ENCODE assay signal across 8 mouse cellular contexts in the genomic region with DNA sequence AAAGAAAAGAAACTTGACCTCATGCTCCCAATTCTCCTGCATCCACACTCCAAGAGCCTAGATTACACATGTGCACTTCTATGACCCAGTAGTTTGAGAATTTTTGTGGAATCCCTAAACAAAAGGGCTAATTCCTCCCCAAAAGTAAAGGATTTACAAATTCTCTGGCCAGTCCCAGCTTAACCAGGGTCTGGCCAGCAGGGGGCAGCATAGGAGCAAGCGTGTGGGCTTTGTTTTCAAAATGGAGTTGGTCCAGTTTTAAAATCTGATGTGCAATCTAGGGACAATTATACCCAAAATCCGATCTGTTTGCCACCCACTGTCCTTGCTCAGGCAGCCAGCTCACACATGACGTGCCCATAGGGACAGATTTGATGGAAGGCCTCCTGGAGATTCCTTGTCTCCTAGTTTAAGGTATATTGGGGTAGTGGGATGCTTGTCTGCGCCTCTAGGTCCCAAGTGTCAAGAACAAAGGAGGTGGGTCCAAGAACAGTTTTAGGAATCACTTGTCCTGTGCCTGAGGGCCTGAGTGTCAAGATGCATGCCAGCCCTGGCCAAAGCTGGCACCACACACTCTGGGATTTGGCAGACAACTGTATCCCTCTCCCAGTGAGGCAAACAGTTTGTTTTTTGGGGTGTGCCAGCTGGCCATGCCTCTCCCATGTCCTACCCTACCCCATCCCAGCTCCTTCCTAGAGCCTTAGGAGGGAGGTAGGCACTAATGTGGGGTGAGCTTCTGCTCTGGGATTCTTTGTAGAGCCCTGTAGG. TPM values are rescaled to one million over a fixed set of nuclear protein-coding genes. Genes with fewer than 3 reads are reported as not detected.
DNase-seq lines count a peak whose midpoint lies in the region; ATAC-seq lines count a peak whose summit lies in the region.

No protein-coding gene starts in this region.

- H3K4me3 ChIP-seq in forebrain, embryonic 14.5 days (ENCODE audit: low read depth, low read length) = no peak overlapping the region
- H3K4me3 ChIP-seq in forebrain, embryonic 15.5 days = no peak overlapping the region
- H3K4me3 ChIP-seq in liver, embryonic 13.5 days (replicated peaks) = no peak overlapping the region

- 30% methylated on average over 4 of the region's 4 CpGs for WGBS in forebrain, embryonic 14.5 days
- 29% methylated on average over 4 of the region's 4 CpGs for WGBS in forebrain, embryonic 15.5 days
- WGBS in liver, embryonic 13.5 days (ENCODE audit: insufficient replicate concordance) = 25% methylated on average over 4 of the region's 4 CpGs

- no peaks in the 10 kb centered on the region for H3K36me3 ChIP-seq in forebrain, embryonic 14.5 days (ENCODE audit: control insufficient read depth, insufficient read depth, low read length)
- H3K36me3 ChIP-seq in forebrain, embryonic 15.5 days = no peaks in the 10 kb centered on the region
- H3K36me3 ChIP-seq in liver, embryonic 13.5 days = no peaks in the 10 kb centered on the region

- H3K9me3 ChIP-seq in forebrain, embryonic 14.5 days (replicated peaks; ENCODE audit: control insufficient read depth, low read length) = no peaks in the 10 kb centered on the region
- no peaks in the 10 kb centered on the region for H3K9me3 ChIP-seq in forebrain, embryonic 15.5 days
- no peaks in the 10 kb centered on the region for H3K9me3 ChIP-seq in liver, embryonic 13.5 days (replicated peaks)

- no peaks in the 10 kb centered on the region for H3K27me3 ChIP-seq in forebrain, embryonic 14.5 days (replicated peaks; ENCODE audit: control insufficient read depth, insufficient read depth, low read length)
- H3K27me3 ChIP-seq in forebrain, embryonic 15.5 days = no peaks in the 10 kb centered on the region
- H3K27me3 ChIP-seq in liver, embryonic 13.5 days = no peaks in the 10 kb centered on the region

- ATAC-seq in forebrain, embryonic 14.5 days = no peak
- no peak for ATAC-seq in forebrain, embryonic 15.5 days (replicated peaks)
- peak; percentile 53; the same call in 1 of the 2 replicates for ATAC-seq in cerebellum, adult (ENCODE audit: insufficient number of reproducible peaks, low FRiP score, low TSS enrichment)
- no peak for ATAC-seq in liver, embryonic 13.5 days (ENCODE audit: low read depth)

- no peak overlapping the region for H3K4me2 ChIP-seq in forebrain, embryonic 14.5 days (ENCODE audit: low read length)
- no peak overlapping the region for H3K4me2 ChIP-seq in forebrain, embryonic 15.5 days (replicated peaks)
- H3K4me2 ChIP-seq in liver, embryonic 13.5 days = no peak overlapping the region

- H3K9ac ChIP-seq in forebrain, embryonic 14.5 days (ENCODE audit: low read length) = no peak overlapping the region
- H3K9ac ChIP-seq in forebrain, embryonic 15.5 days (replicated peaks) = no peak overlapping the region
- no peak overlapping the region for H3K9ac ChIP-seq in liver, embryonic 13.5 days

- H3K27ac ChIP-seq in forebrain, embryonic 14.5 days (ENCODE audit: low read depth, low read length) = no peak overlapping the region
- H3K27ac ChIP-seq in forebrain, embryonic 15.5 days (replicated peaks) = no peak overlapping the region
- H3K27ac ChIP-seq in liver, embryonic 13.5 days = no peak overlapping the region

- DNase-seq in forebrain, embryonic 14.5 days (ENCODE audit: low spot score) = peak; percentile 79
- peak; percentile 53 for DNase-seq in ovary, postnatal 14 days (ENCODE audit: low spot score)
- no peak for DNase-seq in ovary, adult 18-20 months (ENCODE audit: low spot score)
- peak; percentile 78 for DNase-seq in forelimb bud, embryonic 11.5 days (ENCODE audit: low read depth, low spot score)
- DNase-seq in liver, embryonic 13.5 days = peak; percentile 37
- DNase-seq in spleen, postnatal 10 days (ENCODE audit: low spot score in 2 of 2) = peak; percentile 54 to 88

- no peaks in the 10 kb centered on the region for H3K4me1 ChIP-seq in forebrain, embryonic 14.5 days (ENCODE audit: control insufficient read depth, insufficient read depth, low read length)
- no peaks in the 10 kb centered on the region; the same call in 1 of the 2 replicates for H3K4me1 ChIP-seq in forebrain, embryonic 15.5 days
- peaks cover 16% of the 10 kb centered on the region for H3K4me1 ChIP-seq in liver, embryonic 13.5 days (replicated peaks)

RNA-seq across cellular contexts. Expression of a gene that starts 12.4 kb away (rescaled TPM):
- polyA plus RNA-seq in forebrain, embryonic 14.5 days (2014; fragmentation: Nextera tagmentation; extraction: Ambion mirVana) = 72.5 and 73.8 TPM in 2 replicates
- 78.9 and 82.4 TPM in 2 replicates for polyA plus RNA-seq in forebrain, embryonic 15.5 days (2015; fragmentation: Nextera tagmentation; extraction: Ambion mirVana)
- polyA plus RNA-seq in liver, embryonic 13.5 days (2015; fragmentation: Nextera tagmentation; extraction: Ambion mirVana) = 27.4 and 28.0 TPM in 2 replicates

RNA-seq across cellular contexts. Expression of a gene that starts 27.4 kb away (rescaled TPM):
- polyA plus RNA-seq in forebrain, embryonic 14.5 days (2014; fragmentation: Nextera tagmentation; extraction: Ambion mirVana) = 46.8 and 51.0 TPM in 2 replicates
- 56.7 and 59.8 TPM in 2 replicates for polyA plus RNA-seq in forebrain, embryonic 15.5 days (2015; fragmentation: Nextera tagmentation; extraction: Ambion mirVana)
- 32.3 and 37.1 TPM in 2 replicates for polyA plus RNA-seq in liver, embryonic 13.5 days (2015; fragmentation: Nextera tagmentation; extraction: Ambion mirVana)

RNA-seq across cellular contexts. Expression of a gene that starts 30.7 kb away (rescaled TPM):
- not detected in 2 replicates for polyA plus RNA-seq in forebrain, embryonic 14.5 days (2014; fragmentation: Nextera tagmentation; extraction: Ambion mirVana)
- polyA plus RNA-seq in forebrain, embryonic 15.5 days (2015; fragmentation: Nextera tagmentation; extraction: Ambion mirVana) = not detected in 2 replicates
- not detected in 2 replicates for polyA plus RNA-seq in liver, embryonic 13.5 days (2015; fragmentation: Nextera tagmentation; extraction: Ambion mirVana)

RNA-seq across cellular contexts. Expression of a gene that starts 32.9 kb away (rescaled TPM):
- polyA plus RNA-seq in forebrain, embryonic 14.5 days (2014; fragmentation: Nextera tagmentation; extraction: Ambion mirVana) = 161 and 167 TPM in 2 replicates
- 167 and 176 TPM in 2 replicates for polyA plus RNA-seq in forebrain, embryonic 15.5 days (2015; fragmentation: Nextera tagmentation; extraction: Ambion mirVana)
- polyA plus RNA-seq in liver, embryonic 13.5 days (2015; fragmentation: Nextera tagmentation; extraction: Ambion mirVana) = 4.9 and 5.2 TPM in 2 replicates

RNA-seq across cellular contexts. Expression of a gene that starts 54.3 kb away (rescaled TPM):
- 21.5 and 25.4 TPM in 2 replicates for polyA plus RNA-seq in forebrain, embryonic 14.5 days (2014; fragmentation: Nextera tagmentation; extraction: Ambion mirVana)
- 23.2 and 26.1 TPM in 2 replicates for polyA plus RNA-seq in forebrain, embryonic 15.5 days (2015; fragmentation: Nextera tagmentation; extraction: Ambion mirVana)
- 30.3 and 32.6 TPM in 2 replicates for polyA plus RNA-seq in liver, embryonic 13.5 days (2015; fragmentation: Nextera tagmentation; extraction: Ambion mirVana)
